Mouse (Mus musculus) granulocyte monocyte progenitor cell, adult 5-6 weeks (primary cell): Measurements from ENCODE around the gene Panx3. TPM values are rescaled to one million over a fixed set of nuclear protein-coding genes. Genes with fewer than 3 reads are reported as not detected.

Experiments
- ATAC-seq: replicated peaks from 2 replicates; pipeline ENCODE4 v1.8.0; 2016; ENCODE audit warnings: mild to moderate bottlenecking, moderate TSS enrichment, inconsistent platforms; ENCODE audit not compliant: poor library complexity, severe bottlenecking
- total RNA-seq, 2 experiments: library from RNA; stranded (forward) in 1 of 2; stranded (reverse) in 1 of 2; fragments of 200-712, 200-1000 nt in 1 of 2; fragments of >200 nt in 1 of 2; fragmentation: Nextera tagmentation in 1 of 2; gene quantifications; 2 replicates each; pipeline ENCODE4 v1.2.3; 2014 to 2017

Panx3 gene
- total RNA-seq (2014; fragmentation: Nextera tagmentation) (not detected in 2 replicates), total RNA-seq (2017) (not detected in 2 replicates)

- ATAC-seq = peak; percentile 37; the same call in 1 of the 2 replicates
These were observed at the start of gene Panx3 for GRCm38 (mm10) chr9:37669115-37669514. Gene Panx3, minus strand, starts transcription at chr9:37669235.

GRCm38 (mm10) chr9:37716150-37716549 is 47.1 kb upstream of the Panx3 start, which contains the start of gene Olfr160:
Gene Olfr160, minus strand, starts transcription at chr9:37716250.
- ATAC-seq = no peak

GRCm38 (mm10) chr9:37689970-37690686 is 21.1 kb upstream of the Panx3 start:
- ATAC-seq = peak; percentile 42; the same call in 1 of the 2 replicates

GRCm38 (mm10) chr9:37687941-37688303 is 18.9 kb upstream of the Panx3 start:
- no peak for ATAC-seq

- ATAC-seq = no peak
These were observed 18.4 kb upstream of the Panx3 start for GRCm38 (mm10) chr9:37687288-37687940.

GRCm38 (mm10) chr9:37681123-37681522 is 12.1 kb upstream of the Panx3 start:
- no peak for ATAC-seq

GRCm38 (mm10) chr9:37675287-37675686 is 6.3 kb upstream of the Panx3 start:
- ATAC-seq = no peak

- ATAC-seq = no peak
These were observed 1.2 kb upstream of the Panx3 start for GRCm38 (mm10) chr9:37670261-37670660.

- ATAC-seq = no peak
These were observed 643 bp upstream of the Panx3 start for GRCm38 (mm10) chr9:37669678-37670077.

GRCm38 (mm10) chr9:37666045-37666444 is 3.0 kb downstream of the Panx3 start:
- no peak for ATAC-seq

- no peak for ATAC-seq
These were observed 4.4 kb downstream of the Panx3 start for GRCm38 (mm10) chr9:37664604-37665003.

GRCm38 (mm10) chr9:37663210-37663609 is 5.8 kb downstream of the Panx3 start:
- no peak for ATAC-seq

GRCm38 (mm10) chr9:37659413-37659812 is 9.6 kb downstream of the Panx3 start:
- ATAC-seq = no peak

- peak; percentile 92 for ATAC-seq
These were observed 12.0 kb downstream of the Panx3 start, which contains the start of gene Tbrg1 for GRCm38 (mm10) chr9:37656931-37657481. Gene Tbrg1, minus strand, starts transcription at chr9:37657312.

- ATAC-seq = peak; percentile 65
These were observed 12.6 kb downstream of the Panx3 start for GRCm38 (mm10) chr9:37656439-37656881.

GRCm38 (mm10) chr9:37655961-37656360 is 13.1 kb downstream of the Panx3 start:
- ATAC-seq = no peak

GRCm38 (mm10) chr9:37653836-37654235 is 15.2 kb downstream of the Panx3 start:
- ATAC-seq = no peak

GRCm38 (mm10) chr9:37650639-37651038 is 18.4 kb downstream of the Panx3 start:
- no peak for ATAC-seq

- ATAC-seq = no peak
These were observed 22.8 kb downstream of the Panx3 start for GRCm38 (mm10) chr9:37646246-37646645.

GRCm38 (mm10) chr9:37638721-37639120 is 30.3 kb downstream of the Panx3 start:
- no peak for ATAC-seq
